Mouse (Mus musculus) layer of hippocampus, adult 11-12 months (tissue): ENCODE data around the gene Aph1b.

ENCODE experiments used
- DNase-seq: peaks from one replicate; pipeline ENCODE4 v3.0.0; 2022; ENCODE audit warnings: low spot score

Aph1b gene

DNA sequence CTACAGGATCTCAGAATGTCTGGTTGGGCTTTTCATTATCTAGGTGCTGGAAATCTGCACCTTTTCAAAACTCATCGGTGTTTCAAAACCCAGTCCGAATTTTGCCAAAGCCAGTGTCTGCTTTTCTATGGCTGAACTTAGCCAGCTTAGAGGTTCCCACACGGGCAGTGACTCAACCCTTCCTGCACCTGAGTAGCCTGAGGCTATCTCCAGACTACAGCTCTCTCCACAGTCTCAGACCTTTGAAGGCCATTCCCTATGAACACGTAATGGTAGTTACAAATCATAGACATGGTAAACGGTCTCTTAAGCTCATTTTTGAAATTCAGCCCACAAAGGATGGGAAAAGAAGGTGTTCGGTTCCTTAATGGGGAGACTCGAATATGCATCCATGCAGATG, 55.8 kb downstream of the Aph1b start:
- DNase-seq = no peak

DNA sequence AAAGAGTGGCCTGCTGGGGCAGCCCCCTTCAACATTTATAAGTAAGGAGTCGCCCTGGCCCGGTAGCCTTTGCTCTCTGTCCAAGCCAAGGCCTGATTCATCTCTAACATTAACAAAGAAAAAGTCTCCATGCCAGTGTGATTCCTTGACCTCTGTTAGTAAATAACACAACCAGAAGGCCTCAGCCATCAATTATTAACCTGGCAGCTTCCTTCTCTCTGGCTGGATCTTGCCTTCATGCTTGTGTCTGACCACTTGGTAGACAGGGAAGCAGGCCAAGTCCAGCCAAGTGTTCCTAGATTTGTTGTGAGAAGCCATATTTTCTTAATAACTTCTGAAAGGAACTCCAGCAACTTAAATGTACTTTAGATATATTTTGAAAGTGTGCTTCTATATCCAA, 58.7 kb downstream of the Aph1b start:
- no peak for DNase-seq

- no peak for DNase-seq
Observed at GRCm38 (mm10) chr9:66736016-66736415, 59.3 kb downstream of the Aph1b start.

GRCm38 (mm10) chr9:66735122-66735521, 60.2 kb downstream of the Aph1b start:
- no peak for DNase-seq

DNA sequence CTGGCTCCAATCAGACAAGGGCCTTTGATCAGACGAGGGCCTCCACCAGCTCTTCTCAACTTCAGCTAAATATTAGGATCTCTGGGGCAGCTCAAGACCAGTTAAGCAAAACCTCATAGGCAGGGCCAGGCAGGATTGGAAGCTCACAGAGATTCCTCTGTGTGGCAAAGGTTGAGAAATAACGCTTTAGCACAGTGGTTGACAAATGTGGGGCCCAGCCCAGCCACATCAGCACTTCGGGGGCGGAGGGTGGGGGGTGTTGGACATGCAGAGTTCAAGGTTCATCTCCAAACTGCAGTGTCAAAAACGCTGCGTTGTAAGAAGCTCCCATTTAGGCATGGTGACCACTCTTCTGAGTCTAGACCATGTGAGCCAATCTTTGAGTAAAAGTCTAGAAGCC, 60.7 kb downstream of the Aph1b start:
- no peak for DNase-seq

DNA sequence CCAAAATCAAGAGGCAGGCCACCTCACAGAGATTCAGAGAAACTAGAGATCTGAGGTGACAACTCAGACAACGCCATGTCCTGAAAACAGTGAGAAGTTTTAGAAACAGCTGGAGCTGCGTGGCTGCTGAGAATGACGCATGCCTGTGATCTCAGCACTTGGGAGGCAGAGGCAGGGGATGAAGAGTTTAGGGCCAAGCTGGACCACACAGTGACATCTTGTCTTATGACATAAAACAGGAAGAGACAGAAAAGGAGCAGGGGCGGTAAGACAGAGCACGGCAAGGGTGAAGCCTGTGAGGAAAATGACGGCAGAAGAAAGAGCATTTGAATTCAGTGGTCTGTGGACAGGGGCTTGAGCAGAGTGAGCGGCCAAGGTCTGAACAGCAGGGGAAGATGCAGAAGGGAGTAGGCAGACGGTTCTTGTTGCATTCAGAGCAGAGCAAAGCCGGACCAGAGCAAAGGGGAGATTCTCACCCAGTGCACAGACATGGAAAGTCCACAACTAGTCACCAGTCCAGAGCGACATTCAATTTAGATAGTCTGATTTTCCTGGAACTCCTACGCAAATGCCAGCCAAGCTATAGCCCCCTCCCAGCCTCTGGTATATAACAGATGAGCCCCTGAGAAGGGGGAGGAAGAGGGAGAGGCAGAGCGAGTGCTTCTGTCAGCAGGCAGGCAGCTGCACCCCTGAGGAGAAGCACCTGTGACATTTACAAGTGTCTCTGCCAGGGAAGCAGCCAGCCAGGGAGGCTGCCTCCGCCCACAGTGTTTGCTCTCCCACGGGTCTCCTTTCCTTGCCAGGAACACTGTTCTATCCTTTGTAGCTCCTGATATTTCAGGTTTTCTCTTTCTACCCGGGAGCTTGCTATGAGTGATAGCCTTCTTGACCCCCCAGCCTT, 62.2 kb downstream of the Aph1b start:
- DNase-seq = peak; percentile 73

DNA sequence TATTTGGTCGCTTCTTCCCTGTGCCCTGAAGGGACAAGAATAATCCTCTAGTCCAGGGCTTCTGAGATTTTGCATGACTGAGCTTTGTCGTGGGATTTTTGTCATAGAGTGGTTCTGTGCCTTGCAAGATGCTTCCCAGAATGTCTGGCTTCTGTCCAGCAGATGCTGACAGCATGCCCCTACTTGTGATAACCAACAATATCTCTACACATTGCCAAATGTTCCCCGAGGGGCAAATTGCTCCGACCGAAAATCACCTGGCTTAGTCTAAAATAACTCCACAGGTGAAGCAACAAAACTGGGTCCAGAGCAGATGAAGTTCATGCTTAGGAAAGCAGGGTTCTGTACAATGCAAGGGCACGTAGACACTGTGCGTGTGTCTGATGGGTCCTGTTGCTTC, 64.0 kb downstream of the Aph1b start:
- DNase-seq = no peak

DNA sequence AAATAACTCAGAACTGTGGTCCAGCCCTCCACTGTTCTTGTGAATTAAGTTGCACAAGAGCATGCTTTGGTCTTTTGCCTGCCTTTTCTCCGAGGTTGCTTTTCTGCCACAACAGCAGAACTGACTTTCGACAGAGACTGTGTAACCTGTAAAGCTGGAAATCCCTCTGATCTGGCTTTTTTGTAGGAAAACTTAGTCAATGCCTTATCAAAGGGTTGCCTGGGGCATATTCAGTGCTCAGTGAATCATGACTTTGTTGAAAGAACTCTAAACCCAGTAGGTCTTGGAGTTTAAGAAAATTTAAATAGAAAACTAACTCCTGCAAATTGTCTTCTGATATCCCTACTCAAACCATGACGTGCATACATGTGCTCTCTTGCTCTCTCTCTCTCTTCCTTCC, 64.7 kb downstream of the Aph1b start:
- no peak for DNase-seq

GRCm38 (mm10) chr9:66727333-66727732, 68.0 kb downstream of the Aph1b start:
- DNase-seq = no peak

DNA sequence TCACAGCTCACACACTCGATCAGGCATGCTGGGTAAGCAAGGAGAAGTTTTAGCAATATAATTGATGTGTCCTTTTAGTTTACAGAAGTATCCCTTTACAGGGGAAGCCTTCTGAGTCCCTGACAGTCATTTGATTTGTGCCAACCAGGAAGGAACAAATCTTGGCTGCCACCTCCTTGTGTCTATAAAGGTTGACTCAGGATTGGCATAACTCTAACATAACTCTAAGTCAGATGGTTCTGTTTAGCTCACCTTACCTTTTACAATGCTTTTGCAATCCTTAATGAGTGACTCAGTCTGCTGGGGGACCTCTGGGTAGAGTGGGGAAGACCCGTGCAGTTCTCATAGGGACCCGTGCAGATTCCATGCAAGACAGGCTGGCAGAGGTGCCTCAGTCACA, 69.7 kb downstream of the Aph1b start:
- DNase-seq = no peak
